Mouse (Mus musculus): ENCODE measurements at regions not wholly inside any gene's neighbourhood (a gene's known extent, or its start where the extent isn't known, plus 50 kb on each side); places are given as distances from the start of the nearest gene placed in this dataset.

GRCm38 (mm10) chr13:28697796-28698678 is 255.5 kb downstream of the Sox4 start:
- DNase-seq (ENCODE audit: low spot score): no peak

- DNase-seq (ENCODE audit: low spot score): no peak
Measured at GRCm38 (mm10) chr13:28693078-28693477, 260.4 kb downstream of the Sox4 start.

GRCm38 (mm10) chr13:28692587-28692986 is 260.9 kb downstream of the Sox4 start:
- DNase-seq (ENCODE audit: low spot score): no peak

- DNase-seq (ENCODE audit: low spot score): no peak
Measured at GRCm38 (mm10) chr13:28690511-28691160, 262.9 kb downstream of the Sox4 start.

- no peak for DNase-seq (ENCODE audit: low spot score)
Measured at GRCm38 (mm10) chr13:28687838-28688237, 265.7 kb downstream of the Sox4 start.

GRCm38 (mm10) chr13:28684311-28684710 is 269.2 kb downstream of the Sox4 start:
- no peak for DNase-seq (ENCODE audit: low spot score)

- no peak for DNase-seq (ENCODE audit: low spot score)
Measured at GRCm38 (mm10) chr13:28680266-28680665, 273.2 kb downstream of the Sox4 start.

GRCm38 (mm10) chr13:28673622-28674021 is 279.9 kb downstream of the Sox4 start:
- no peak for DNase-seq (ENCODE audit: low spot score)

GRCm38 (mm10) chr13:28671543-28671942 is 282.0 kb downstream of the Sox4 start:
- DNase-seq (ENCODE audit: low spot score): no peak

GRCm38 (mm10) chr13:28669832-28670585 is 283.5 kb downstream of the Sox4 start:
- no peak for DNase-seq (ENCODE audit: low spot score)

- DNase-seq (ENCODE audit: low spot score): no peak
Measured at GRCm38 (mm10) chr13:28666832-28667231, 286.7 kb downstream of the Sox4 start.

- no peak for DNase-seq (ENCODE audit: low spot score)
Measured at GRCm38 (mm10) chr13:28665150-28665549, 288.4 kb downstream of the Sox4 start.

- no peak for DNase-seq (ENCODE audit: low spot score)
Measured at GRCm38 (mm10) chr13:28664698-28665097, 288.8 kb downstream of the Sox4 start.

GRCm38 (mm10) chr13:28663950-28664681 is 289.4 kb downstream of the Sox4 start:
- DNase-seq (ENCODE audit: low spot score): no peak

- DNase-seq (ENCODE audit: low spot score): peak; percentile 24
Measured at GRCm38 (mm10) chr13:28663459-28663858, 290.1 kb downstream of the Sox4 start.

- DNase-seq (ENCODE audit: low spot score): no peak
Measured at GRCm38 (mm10) chr13:28662316-28662752, 291.2 kb downstream of the Sox4 start.

- no peak for DNase-seq (ENCODE audit: low spot score)
Measured at GRCm38 (mm10) chr13:28660151-28660550, 293.4 kb downstream of the Sox4 start.

GRCm38 (mm10) chr13:28658652-28659051 is 294.9 kb downstream of the Sox4 start:
- DNase-seq (ENCODE audit: low spot score): no peak

GRCm38 (mm10) chr13:28654883-28655282 is 298.6 kb downstream of the Sox4 start:
- DNase-seq (ENCODE audit: low spot score): no peak

- DNase-seq (ENCODE audit: low spot score): no peak
Measured at GRCm38 (mm10) chr13:28653362-28653761, 300.2 kb downstream of the Sox4 start.

- DNase-seq (ENCODE audit: low spot score): peak; percentile 26
Measured at GRCm38 (mm10) chr13:28651810-28652209, 301.7 kb downstream of the Sox4 start.

GRCm38 (mm10) chr13:28645881-28646280 is 307.6 kb downstream of the Sox4 start:
- no peak for DNase-seq (ENCODE audit: low spot score)
